Mouse (Mus musculus) hematopoietic stem cell, adult 5-6 weeks (primary cell): ENCODE results near the gene Hoxa3. TPM values are rescaled to one million over a fixed set of nuclear protein-coding genes. Genes with fewer than 3 reads are reported as not detected.

Source experiments
- ATAC-seq, 2 experiments: fragments of 125-278 bp in 1 of 2; replicated peaks in 1 of 2; 2 replicates each; pipeline ENCODE4 v1.8.0; 2016 to 2017; ENCODE audit warnings: inconsistent platforms in 2 of 2, mild to moderate bottlenecking in 2 of 2, moderate number of reproducible peaks in 2 of 2, low read depth in 1 of 2, moderate TSS enrichment in 1 of 2; ENCODE audit not compliant: low FRiP score in 2 of 2, poor library complexity in 2 of 2, severe bottlenecking in 2 of 2, insufficient read depth in 1 of 2, low TSS enrichment in 1 of 2
- total RNA-seq: library from RNA; stranded (forward); fragments of 172-1452, 232-1000 nt; gene quantifications from 2 replicates; pipeline ENCODE4 v1.2.3, GENCODE M21; 2017

Hoxa3 gene
- 3.7 and 6.3 TPM in 2 replicates for total RNA-seq

GRCm38 (mm10) chr6:52213119-52213986 lies at the start of gene Hoxa3, which contains the start of gene Gm28308:
TSS of gene Hoxa3 (minus strand) at chr6:52213336.
TSS of gene Gm28308 (minus strand) at chr6:52213339.
- ATAC-seq, result peak; percentile 29 to 46; a peak in 3 of 4 replicates

GRCm38 (mm10) chr6:52262463-52263320 lies 49.6 kb upstream of the Hoxa3 start:
- no peak for ATAC-seq

GRCm38 (mm10) chr6:52261751-52262462 lies 48.8 kb upstream of the Hoxa3 start:
- ATAC-seq, result no peak

- no peak for ATAC-seq
Measured at GRCm38 (mm10) chr6:52260654-52261575, 47.8 kb upstream of the Hoxa3 start, which contains the start of gene Hoxa13. TSS of gene Hoxa13 (minus strand) at chr6:52260880.

- no peak; a peak in 1 of 4 replicates for ATAC-seq
Measured at GRCm38 (mm10) chr6:52259811-52260261, 46.7 kb upstream of the Hoxa3 start.

GRCm38 (mm10) chr6:52259081-52259790 lies 46.1 kb upstream of the Hoxa3 start:
- no peak for ATAC-seq

GRCm38 (mm10) chr6:52256956-52257355 lies 43.8 kb upstream of the Hoxa3 start:
- peak; percentile 18 to 59; a peak in 1 of 4 replicates for ATAC-seq

GRCm38 (mm10) chr6:52253511-52254500 lies 40.7 kb upstream of the Hoxa3 start:
- ATAC-seq, result no peak

- ATAC-seq, result no peak
Measured at GRCm38 (mm10) chr6:52252775-52253376, 39.7 kb upstream of the Hoxa3 start.

- no peak for ATAC-seq
Measured at GRCm38 (mm10) chr6:52252016-52252774, 39.1 kb upstream of the Hoxa3 start.

- no peak for ATAC-seq
Measured at GRCm38 (mm10) chr6:52251177-52251879, 38.2 kb upstream of the Hoxa3 start.

GRCm38 (mm10) chr6:52249826-52250225 lies 36.7 kb upstream of the Hoxa3 start:
- no peak for ATAC-seq

GRCm38 (mm10) chr6:52249415-52249738 lies 36.2 kb upstream of the Hoxa3 start:
- ATAC-seq, result no peak
